Comparison of ENCODE assay signal across 10 mouse cellular contexts in the genomic region with DNA sequence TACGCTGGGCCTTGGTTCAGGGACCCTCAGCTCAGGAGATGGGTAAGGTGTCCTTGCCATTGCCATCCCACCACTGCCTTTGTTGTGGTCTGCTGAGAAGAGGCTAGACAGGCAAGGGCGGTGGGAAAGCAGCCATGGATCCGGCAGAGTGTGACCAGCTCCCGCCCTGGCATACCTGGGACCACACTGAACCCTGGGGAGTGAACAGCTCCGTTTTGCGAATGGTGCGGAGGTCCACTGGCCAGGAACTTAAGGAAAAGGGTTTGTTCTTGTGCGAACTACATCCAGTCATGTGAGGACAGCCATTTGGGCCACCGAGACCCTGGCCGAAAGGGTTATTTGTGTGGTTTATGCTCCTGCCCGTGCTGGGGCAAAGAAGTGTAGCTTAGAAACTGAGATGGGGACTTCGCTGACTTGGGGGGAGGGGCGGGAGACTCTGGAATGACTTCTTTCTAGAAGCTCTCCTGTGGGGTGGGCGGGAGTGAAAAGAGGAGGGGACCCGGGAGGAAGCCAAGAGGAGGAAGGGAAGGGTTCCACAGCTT.
A peak's percentile ranks its signal among the peaks of the same experiment; 100 is the strongest.
DNase-seq lines count a peak whose midpoint lies in the region; ATAC-seq lines count a peak whose summit lies in the region.
"Had no signal": no experiment of that assay in that cellular context is flagged by ENCODE, and none has a peak within 500 bp of the region (broad histone marks: within the 10 kb centered on the region; RNA-seq: fewer than 3 reads in every experiment).

No protein-coding gene starts in this region.

- H3K4me1 ChIP-seq in kidney, embryonic 15.5 days, result peaks cover 24% of the 10 kb centered on the region
- peaks cover 64% of the 10 kb centered on the region for H3K4me1 ChIP-seq in embryonic facial prominence, embryonic 10.5 days
- peaks cover 67% of the 10 kb centered on the region for H3K4me1 ChIP-seq in hindbrain, embryonic 15.5 days (replicated peaks)

- WGBS in kidney, embryonic 15.5 days, result 4% methylated on average over 13 of the region's 15 CpGs
- WGBS in embryonic facial prominence, embryonic 10.5 days, result 7% methylated on average over 15 of the region's 15 CpGs
- WGBS in hindbrain, embryonic 15.5 days, result 13% methylated on average over 15 of the region's 15 CpGs

- H3K27me3 ChIP-seq in kidney, embryonic 15.5 days, result peaks cover 92% of the 10 kb centered on the region
- H3K27me3 ChIP-seq in embryonic facial prominence, embryonic 10.5 days (replicated peaks; ENCODE audit: low read depth, poor library complexity, severe bottlenecking), result peaks cover 83% of the 10 kb centered on the region
- peaks cover 2% of the 10 kb centered on the region; the same call in 1 of the 2 replicates for H3K27me3 ChIP-seq in hindbrain, embryonic 15.5 days

- H3K9ac ChIP-seq in kidney, embryonic 15.5 days, result no peak overlapping the region
- H3K9ac ChIP-seq in hindbrain, embryonic 15.5 days, result peak overlapping the region; percentile 44; the same call in 1 of the 2 replicates
- H3K9ac ChIP-seq: liver, embryonic 14.5 days had no signal

- H3K4me3 ChIP-seq in kidney, embryonic 15.5 days (replicated peaks), result peak overlapping the region; percentile 27
- H3K4me3 ChIP-seq in embryonic facial prominence, embryonic 10.5 days, result peak overlapping the region; percentile 51
- peak overlapping the region; percentile 28 for H3K4me3 ChIP-seq in hindbrain, embryonic 15.5 days

- H3K9me3 ChIP-seq in kidney, embryonic 15.5 days (replicated peaks), result no peaks in the 10 kb centered on the region
- no peaks in the 10 kb centered on the region for H3K9me3 ChIP-seq in embryonic facial prominence, embryonic 10.5 days
- H3K9me3 ChIP-seq in hindbrain, embryonic 15.5 days, result no peaks in the 10 kb centered on the region

- no peak overlapping the region for H3K27ac ChIP-seq in kidney, embryonic 15.5 days
- H3K27ac ChIP-seq in embryonic facial prominence, embryonic 10.5 days (replicated peaks), result peak overlapping the region; percentile 72
- peak overlapping the region; percentile 63 for H3K27ac ChIP-seq in hindbrain, embryonic 15.5 days (replicated peaks)
- H3K27ac ChIP-seq: liver, embryonic 14.5 days had no signal

- ATAC-seq in kidney, embryonic 15.5 days (replicated peaks; ENCODE audit: low FRiP score), result peak; percentile 68
- peak; percentile 33; the same call in 1 of the 2 replicates for ATAC-seq in hindbrain, embryonic 15.5 days (ENCODE audit: low FRiP score, low read depth)

- H3K36me3 ChIP-seq in kidney, embryonic 15.5 days, result no peaks in the 10 kb centered on the region
- H3K36me3 ChIP-seq in embryonic facial prominence, embryonic 10.5 days (replicated peaks), result peaks cover 13% of the 10 kb centered on the region; the same call in 1 of the 2 replicates
- H3K36me3 ChIP-seq in hindbrain, embryonic 15.5 days, result peaks cover 6% of the 10 kb centered on the region; the same call in 1 of the 2 replicates

- DNase-seq in kidney, adult 18-20 months, result no peak
- DNase-seq in embryonic facial prominence, embryonic 10.5 days (ENCODE audit: low spot score), result peak; percentile 36
- DNase-seq in neural tube, embryonic 10.5 days (ENCODE audit: extremely low spot score, low spot score), result peak; percentile 49
- DNase-seq in frontal cortex, postnatal 10 days (ENCODE audit: low spot score in 2 of 2), result no peak
- no peak for DNase-seq in layer of hippocampus, adult 18-20 months (ENCODE audit: low spot score in 2 of 2)
- DNase-seq in cerebellum, adult 11-12 months, result no peak
- DNase-seq: thymus, postnatal 36 days had no signal

- peak overlapping the region; percentile 58 for H3K4me2 ChIP-seq in kidney, embryonic 15.5 days
- peak overlapping the region; percentile 90 for H3K4me2 ChIP-seq in hindbrain, embryonic 15.5 days

Comparison
In these comparisons a context has a peak if more than half of its experiments do, and no peak if none do; other contexts are left out.
1. DNase-seq: peak in embryonic facial prominence, embryonic 10.5 days (single experiment) and neural tube, embryonic 10.5 days (single experiment); none in kidney, adult 18-20 months (single experiment), frontal cortex, postnatal 10 days (0 of 2), layer of hippocampus, adult 18-20 months (0 of 2) and cerebellum, adult 11-12 months (single experiment).
2. Peak in every context shown above with its lines, with median percentiles within 50 percentile points of each other: H3K4me3 ChIP-seq.